Mouse (Mus musculus) G1E (cell line): ENCODE measurements at regions not wholly inside any gene's neighbourhood (a gene's known extent, or its start where the extent isn't known, plus 50 kb on each side); places are given as distances from the start of the nearest gene placed in this dataset.

Experiments
- CTCF ChIP-seq: IDR thresholded peaks from 2 replicates; pipeline ENCODE4 v1.5.1; 2012; ENCODE audit warnings: low read depth, low read length, inconsistent platforms, mixed read lengths
- GATA1 ChIP-seq: IDR thresholded peaks from 2 replicates; pipeline ENCODE4 v1.6.1; 2012; ENCODE audit warnings: borderline replicate concordance, low read length, inconsistent platforms, mixed read lengths

- no peak for TF ChIP-seq CTCF
- no peak for TF ChIP-seq GATA1
Measured at GRCm38 (mm10) chr13:102275296-102275695, 418.1 kb upstream of the Cd180 start.
